Comparison of ENCODE assay signal across 14 mouse cellular contexts in the genomic region with DNA sequence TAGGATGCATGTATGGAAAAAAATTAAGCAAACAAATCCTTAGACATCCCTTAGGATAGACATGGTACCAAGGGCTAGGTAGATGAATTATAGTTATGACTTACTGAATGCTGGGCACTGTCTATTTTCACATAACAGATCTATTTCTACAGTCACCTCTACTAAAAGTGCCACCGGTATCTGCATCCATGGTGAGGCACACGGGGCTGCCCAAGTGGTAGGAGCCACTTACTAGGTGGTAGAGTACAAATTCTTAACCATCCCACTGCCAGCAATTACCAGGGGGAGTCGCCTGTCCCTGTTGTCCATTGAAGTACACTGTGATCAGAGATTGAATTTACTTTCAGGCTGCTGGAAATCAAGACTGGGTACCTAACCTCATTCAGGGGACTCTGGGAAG. TPM values are rescaled to one million over a fixed set of nuclear protein-coding genes. Genes with fewer than 3 reads are reported as not detected.
A peak's percentile ranks its signal among the peaks of the same experiment; 100 is the strongest.
DNase-seq lines count a peak whose midpoint lies in the region; ATAC-seq and TF ChIP-seq lines count a peak whose summit lies in the region.
"Had no signal": no experiment of that assay in that cellular context is flagged by ENCODE, and none has a peak within 500 bp of the region (broad histone marks: within the 10 kb centered on the region; RNA-seq: fewer than 3 reads in every experiment).

No protein-coding gene starts in this region.

- H3K4me1 ChIP-seq in liver, adult 2 months (ENCODE audit: control insufficient read depth, insufficient read depth, low read length) = peaks cover 7% of the 10 kb centered on the region
- peaks cover 42% of the 10 kb centered on the region for H3K4me1 ChIP-seq in bone marrow macrophage, adult 2 months (ENCODE audit: control insufficient read depth, insufficient read depth, low read length)
- H3K4me1 ChIP-seq in liver, embryonic 15.5 days (replicated peaks) = peaks cover 63% of the 10 kb centered on the region

- H3K9ac ChIP-seq in liver, adult 2 months (ENCODE audit: low read depth, low read length) = peak overlapping the region; percentile 1; the same call in 1 of the 2 replicates
- H3K9ac ChIP-seq in liver, embryonic 15.5 days = no peak overlapping the region

- H3K9me3 ChIP-seq in liver, embryonic 15.5 days (replicated peaks) = no peaks in the 10 kb centered on the region
- H3K9me3 ChIP-seq: hindbrain, embryonic 13.5 days; neural tube, embryonic 13.5 days had no signal

- no peaks in the 10 kb centered on the region for H3K27me3 ChIP-seq in liver, adult 2 months (ENCODE audit: control insufficient read depth, insufficient read depth, low read length)
- no peaks in the 10 kb centered on the region for H3K27me3 ChIP-seq in liver, embryonic 15.5 days

- H3K4me3 ChIP-seq in gastrocnemius, adult 2 months = peak overlapping the region; percentile 79
- H3K4me3 ChIP-seq in liver, adult 2 months (ENCODE audit: insufficient read depth, low read depth, low read length) = no peak overlapping the region
- H3K4me3 ChIP-seq in bone marrow macrophage, adult 2 months (ENCODE audit: insufficient read depth, low read length) = peak overlapping the region; percentile 56
- peak overlapping the region; percentile 76 for H3K4me3 ChIP-seq in liver, embryonic 15.5 days (replicated peaks)

- peaks cover 11% of the 10 kb centered on the region; the same call in 1 of the 2 replicates for H3K79me2 ChIP-seq in liver, adult 2 months (ENCODE audit: control insufficient read depth, insufficient read depth, low read length)

- 45% methylated on average over 3 of the region's 3 CpGs for WGBS in liver, adult 2 months
- 46% methylated on average over 3 of the region's 3 CpGs for WGBS in liver, embryonic 15.5 days (ENCODE audit: insufficient replicate concordance)

- TF ChIP-seq POLR2A in liver, adult 2 months (IDR thresholded peaks at IDR 0.05; ENCODE audit: extremely low read depth, insufficient read depth, low read length) = no peak
- no peak for TF ChIP-seq POLR2A in bone marrow macrophage, adult 2 months (IDR thresholded peaks at IDR 0.05; ENCODE audit: borderline replicate concordance, low read depth, low read length)

- DNase-seq in gastrocnemius, adult 2 months = no peak
- DNase-seq in gastrocnemius, postnatal 25 days = no peak
- DNase-seq in liver, adult 2 months (ENCODE audit: extremely low read depth, low read depth, low spot score) = no peak
- DNase-seq in liver = no peak
- DNase-seq in cerebellum, postnatal 14 days = no peak
- DNase-seq in adipocyte (ENCODE audit: low spot score) = no peak
- DNase-seq: cerebellum, postnatal 10 days; layer of hippocampus, adult 9-11 months had no signal

- intact Hi-C loops in gastrocnemius, adult 2 months (cut with DNase I) = loop anchor here (10.0 kb wide), 1 partner anchor 578 kb away; a partner anchor contains a TSS

- no peak for ATAC-seq in liver, embryonic 15.5 days (ENCODE audit: insufficient read depth)

- H3K36me3 ChIP-seq in liver, adult 2 months (ENCODE audit: control insufficient read depth, insufficient read depth, low read length) = no peaks in the 10 kb centered on the region; the same call in 1 of the 2 replicates
- H3K36me3 ChIP-seq in liver, embryonic 15.5 days (replicated peaks) = peaks cover 10% of the 10 kb centered on the region; the same call in 1 of the 2 replicates
- H3K36me3 ChIP-seq: hindbrain, embryonic 13.5 days; neural tube, embryonic 13.5 days had no signal

- no peak for TF ChIP-seq CTCF in gastrocnemius, adult 2 months (IDR thresholded peaks at IDR 0.05)
- no peak for TF ChIP-seq CTCF in liver, adult 2 months (IDR thresholded peaks at IDR 0.05; ENCODE audit: low read depth, low read length)
- no peak for TF ChIP-seq CTCF in bone marrow macrophage, adult 2 months (IDR thresholded peaks at IDR 0.05; ENCODE audit: low read depth, low read length)

- peak overlapping the region; percentile 83 for H3K4me2 ChIP-seq in liver, embryonic 15.5 days

- H3K27ac ChIP-seq in gastrocnemius, adult 2 months = peak overlapping the region; percentile 97
- no peak overlapping the region for H3K27ac ChIP-seq in liver, adult 2 months (replicated peaks; ENCODE audit: insufficient read depth, low read depth, low read length)
- H3K27ac ChIP-seq in bone marrow macrophage, adult 2 months (ENCODE audit: insufficient read depth, low read depth, low read length) = no peak overlapping the region; the same call in 1 of the 2 replicates
- 0 out of 2 replicates have a peak overlapping the region, but pooled peaks have one; percentile 16 for H3K27ac ChIP-seq in liver, embryonic 15.5 days (replicated peaks)
- H3K27ac ChIP-seq: hindbrain, embryonic 13.5 days; neural tube, embryonic 13.5 days had no signal

RNA-seq across cellular contexts. Expression of a gene that starts 1.5 kb away (rescaled TPM):
- total RNA-seq in gastrocnemius, adult 2 months (2021) = 10 to 100 TPM; 25.4 to 31.8 TPM
- 10 to 100 TPM; 21.9 to 26.3 TPM for total RNA-seq in gastrocnemius, postnatal 25 days (2021)
- 16.8 and 18.6 TPM in 2 replicates for total RNA-seq in liver, adult 2 months (2014; rRNA removed)
- polyA plus RNA-seq in liver, adult 2 months (2012; rRNA removed) = 7.1 and 9.0 TPM in 2 replicates
- polyA plus RNA-seq in bone marrow macrophage, adult 2 months (2012; ENCODE audit: insufficient read depth, insufficient read length, missing spikeins) = 346 and 347 TPM in 2 replicates
- 41.9 and 44.0 TPM in 2 replicates for polyA plus RNA-seq in liver, embryonic 15.5 days (2015; fragmentation: Nextera tagmentation; extraction: Ambion mirVana)

RNA-seq across cellular contexts. Expression of a gene that starts 28.5 kb away (rescaled TPM):
- total RNA-seq in gastrocnemius, adult 2 months (2021) = not detected
- not detected for total RNA-seq in gastrocnemius, postnatal 25 days (2021)
- total RNA-seq in liver, adult 2 months (2014; rRNA removed) = not detected in 2 replicates
- not detected in 2 replicates for polyA plus RNA-seq in liver, adult 2 months (2012; rRNA removed)
- polyA plus RNA-seq in bone marrow macrophage, adult 2 months (2012; ENCODE audit: insufficient read depth, insufficient read length, missing spikeins) = not detected in 2 replicates
- polyA plus RNA-seq in liver, embryonic 15.5 days (2015; fragmentation: Nextera tagmentation; extraction: Ambion mirVana) = 0.05 TPM in 1 of 2 replicates, not detected in the other
- total RNA-seq: adrenal gland, postnatal 4 days; gastrocnemius, adult 18-20 months had no signal
- polyA plus RNA-seq: hindbrain, embryonic 13.5 days; neural tube, embryonic 13.5 days had no signal

Comparison
In these comparisons a context has a peak if more than half of its experiments do, and no peak if none do; other contexts are left out.
1. H3K27ac ChIP-seq: peak in gastrocnemius, adult 2 months (single experiment) and liver, embryonic 15.5 days (single experiment); none in liver, adult 2 months (single experiment) and bone marrow macrophage, adult 2 months (single experiment).